Mouse (Mus musculus) testis, adult 2 months (tissue): ENCODE data around the gene 1700020D05Rik.

Experiments
- CTCF ChIP-seq: fragments of 200-500 bp; IDR thresholded peaks from 2 replicates; pipeline ENCODE4 v1.5.1; 2012; ENCODE audit warnings: low read depth, mild to moderate bottlenecking, inconsistent platforms, low read length, moderate library complexity; ENCODE audit not compliant: control insufficient read depth, insufficient read depth, insufficient replicate concordance
- POLR2A ChIP-seq: fragments of 200-500 bp; IDR thresholded peaks from 2 replicates; pipeline ENCODE4 v1.6.1; 2012; ENCODE audit warnings: low read depth, mild to moderate bottlenecking, inconsistent platforms, low read length, moderate library complexity; ENCODE audit not compliant: control insufficient read depth

- TF ChIP-seq CTCF (no peak), POLR2A (no peak)
Measured at GRCm38 (mm10) chr19:5463212-5463611, 40.4 kb downstream of the 1700020D05Rik start.
